Mouse (Mus musculus) thymus, adult 2 months (tissue): ENCODE measurements around the gene Rufy4.

Source experiments
- CTCF ChIP-seq: fragments of 200-500 bp; IDR thresholded peaks from 2 replicates; pipeline ENCODE4 v1.5.1; 2012; ENCODE audit warnings: mild to moderate bottlenecking, control low read depth, low read length, moderate library complexity, borderline replicate concordance; ENCODE audit not compliant: control insufficient read depth, poor library complexity, insufficient read depth; ENCODE audit errors: extremely low read depth
- POLR2A ChIP-seq: fragments of 200-500 bp; IDR thresholded peaks from 2 replicates; pipeline ENCODE4 v1.6.1; 2012; ENCODE audit warnings: mild to moderate bottlenecking, low read length, control low read depth, moderate library complexity; ENCODE audit not compliant: control insufficient read depth, poor library complexity, insufficient read depth; ENCODE audit errors: extremely low read depth

DNA sequence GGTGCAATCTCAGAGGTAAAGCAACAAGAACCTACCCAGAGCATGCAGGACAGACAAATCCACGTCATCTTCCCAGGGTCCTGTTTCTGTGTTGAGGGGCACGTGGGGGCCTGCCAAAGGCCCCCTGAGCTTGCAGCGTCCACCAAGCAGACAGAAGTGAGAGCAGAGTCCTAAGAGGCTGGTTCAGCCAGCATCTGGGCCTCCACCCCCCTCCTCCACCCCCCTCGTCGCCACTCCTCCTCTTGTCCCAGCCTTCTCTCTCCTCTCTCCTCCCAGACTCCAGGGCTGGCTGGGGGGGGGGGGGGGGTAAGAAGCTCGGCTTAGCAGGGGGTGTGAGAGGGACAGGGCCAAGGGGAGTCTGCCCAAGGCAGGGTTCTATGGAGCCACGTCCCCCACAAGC, 34.2 kb upstream of the Rufy4 start:
- TF ChIP-seq CTCF (no peak), POLR2A (no peak)
